ENCODE assay signal across 7 mouse cellular contexts in genomic region chr3:152209967-152210634, GRCm38 (mm10). TPM values are rescaled to one million over a fixed set of nuclear protein-coding genes. Genes with fewer than 3 reads are reported as not detected.
DNase-seq lines count a peak whose midpoint lies in the region; ATAC-seq lines count a peak whose summit lies in the region.

Gene Dnajb4 (minus strand): TSS chr3:152210302.
Gene Fubp1 (plus strand): TSS chr3:152210422.

- no peaks in the 10 kb centered on the region; the same call in 1 of the 2 replicates for H3K36me3 ChIP-seq in embryonic facial prominence, embryonic 11.5 days (replicated peaks; ENCODE audit: control insufficient read depth, insufficient read depth, low read depth, low read length)
- H3K36me3 ChIP-seq in limb, embryonic 11.5 days (ENCODE audit: control insufficient read depth, insufficient read depth, low read length), result no peaks in the 10 kb centered on the region
- H3K36me3 ChIP-seq in midbrain, embryonic 14.5 days (ENCODE audit: control insufficient read depth, insufficient read depth, low read length), result 0 out of 2 replicates have a peak, but pooled peaks cover 6% of the 10 kb centered on the region

- peaks cover 3% of the 10 kb centered on the region; the same call in 1 of the 2 replicates for H3K4me1 ChIP-seq in embryonic facial prominence, embryonic 11.5 days (ENCODE audit: control insufficient read depth, insufficient read depth, low read length)
- peaks cover 9% of the 10 kb centered on the region; the same call in 1 of the 2 replicates for H3K4me1 ChIP-seq in limb, embryonic 11.5 days (ENCODE audit: control insufficient read depth, insufficient read depth, low read length)
- peaks cover 30% of the 10 kb centered on the region for H3K4me1 ChIP-seq in midbrain, embryonic 14.5 days (ENCODE audit: control insufficient read depth, insufficient read depth, low read length)

- no peaks in the 10 kb centered on the region for H3K27me3 ChIP-seq in embryonic facial prominence, embryonic 11.5 days (ENCODE audit: control insufficient read depth, insufficient read depth, low read length)
- H3K27me3 ChIP-seq in limb, embryonic 11.5 days (ENCODE audit: control insufficient read depth, insufficient read depth, low read length), result no peaks in the 10 kb centered on the region
- no peaks in the 10 kb centered on the region for H3K27me3 ChIP-seq in midbrain, embryonic 14.5 days (ENCODE audit: control insufficient read depth, insufficient read depth, low read length)

- peak within 1 kb of the TSS; percentile 78 for H3K4me2 ChIP-seq in embryonic facial prominence, embryonic 11.5 days (ENCODE audit: low read depth, low read length)
- H3K4me2 ChIP-seq in limb, embryonic 11.5 days (ENCODE audit: low read depth, severe bottlenecking), result peak within 1 kb of the TSS; percentile 87
- peak within 1 kb of the TSS; percentile 88 for H3K4me2 ChIP-seq in midbrain, embryonic 14.5 days (ENCODE audit: low read length)

- H3K27ac ChIP-seq in embryonic facial prominence, embryonic 11.5 days (replicated peaks; ENCODE audit: low read depth, low read length), result peak within 1 kb of the TSS; percentile 99
- H3K27ac ChIP-seq in limb, embryonic 11.5 days (replicated peaks; ENCODE audit: low read depth, low read length), result peak within 1 kb of the TSS; percentile 99
- H3K27ac ChIP-seq in midbrain, embryonic 14.5 days (replicated peaks; ENCODE audit: low read depth, low read length), result peak within 1 kb of the TSS; percentile 100

- WGBS in embryonic facial prominence, embryonic 11.5 days, result under 1% methylated on average over 85 of the region's 85 CpGs
- under 1% methylated on average over 85 of the region's 85 CpGs for WGBS in limb, embryonic 11.5 days
- under 1% methylated on average over 85 of the region's 85 CpGs for WGBS in midbrain, embryonic 14.5 days

- DNase-seq in adrenal gland, postnatal 14 days, result peak; percentile 100
- peak; percentile 99 for DNase-seq in embryonic facial prominence, embryonic 11.5 days (ENCODE audit: low spot score)
- DNase-seq in heart, adult 11 months, result peak; percentile 100
- peak; percentile 100 for DNase-seq in kidney, adult 18-20 months
- DNase-seq in limb, embryonic 11.5 days (ENCODE audit: low spot score), result peak; percentile 99
- peak; percentile 100 for DNase-seq in midbrain, embryonic 14.5 days
- peak; percentile 99 to 100 for DNase-seq in spleen, adult 18-20 months

- peak within 1 kb of the TSS; percentile 97 for H3K4me3 ChIP-seq in embryonic facial prominence, embryonic 11.5 days (ENCODE audit: low read depth, low read length)
- H3K4me3 ChIP-seq in limb, embryonic 11.5 days (ENCODE audit: low read depth, low read length), result peak within 1 kb of the TSS; percentile 96
- peak within 1 kb of the TSS; percentile 96 for H3K4me3 ChIP-seq in midbrain, embryonic 14.5 days (replicated peaks; ENCODE audit: low read depth, low read length)

- H3K9me3 ChIP-seq in embryonic facial prominence, embryonic 11.5 days (replicated peaks; ENCODE audit: control insufficient read depth, low read length), result no peaks in the 10 kb centered on the region
- no peaks in the 10 kb centered on the region for H3K9me3 ChIP-seq in limb, embryonic 11.5 days (ENCODE audit: control insufficient read depth, low read length)
- no peaks in the 10 kb centered on the region for H3K9me3 ChIP-seq in midbrain, embryonic 14.5 days (ENCODE audit: control insufficient read depth, low read length)

- peak; percentile 95 for ATAC-seq in embryonic facial prominence, embryonic 11.5 days (replicated peaks; ENCODE audit: insufficient number of reproducible peaks, low FRiP score, low TSS enrichment, low read depth)
- ATAC-seq in limb, embryonic 11.5 days (ENCODE audit: insufficient number of reproducible peaks, low FRiP score, low TSS enrichment, low read depth), result peak; percentile 96
- ATAC-seq in midbrain, embryonic 14.5 days (ENCODE audit: low FRiP score, low TSS enrichment), result peak; percentile 96

- peak within 1 kb of the TSS; percentile 100 for H3K9ac ChIP-seq in embryonic facial prominence, embryonic 11.5 days (replicated peaks; ENCODE audit: low read length)
- H3K9ac ChIP-seq in limb, embryonic 11.5 days (ENCODE audit: low read length), result peak within 1 kb of the TSS; percentile 100
- peak within 1 kb of the TSS; percentile 100 for H3K9ac ChIP-seq in midbrain, embryonic 14.5 days (replicated peaks; ENCODE audit: low read length)

RNA-seq across cellular contexts. Expression of gene Dnajb4, which starts in this region (rescaled TPM):
- total RNA-seq in adrenal gland, postnatal 14 days (2021), result 38.6 and 45.2 TPM in 2 replicates
- polyA plus RNA-seq in embryonic facial prominence, embryonic 11.5 days (2014; fragmentation: Nextera tagmentation; extraction: Ambion mirVana), result 31.1 and 32.6 TPM in 2 replicates
- polyA plus RNA-seq in limb, embryonic 11.5 days (2014; fragmentation: Nextera tagmentation; extraction: Ambion mirVana), result 32.4 and 33.2 TPM in 2 replicates
- polyA plus RNA-seq in midbrain, embryonic 14.5 days (2014; fragmentation: Nextera tagmentation; extraction: Ambion mirVana), result 39.5 and 41.3 TPM in 2 replicates

RNA-seq across cellular contexts. Expression of gene Fubp1, which starts in this region (rescaled TPM):
- 149 and 160 TPM in 2 replicates for total RNA-seq in adrenal gland, postnatal 14 days (2021)
- polyA plus RNA-seq in embryonic facial prominence, embryonic 11.5 days (2014; fragmentation: Nextera tagmentation; extraction: Ambion mirVana), result 419 and 482 TPM in 2 replicates
- polyA plus RNA-seq in limb, embryonic 11.5 days (2014; fragmentation: Nextera tagmentation; extraction: Ambion mirVana), result 452 and 482 TPM in 2 replicates
- polyA plus RNA-seq in midbrain, embryonic 14.5 days (2014; fragmentation: Nextera tagmentation; extraction: Ambion mirVana), result 219 and 279 TPM in 2 replicates

Comparison
In these comparisons a context has a peak if more than half of its experiments do, and no peak if none do; other contexts are left out.
1. Peak in every context shown above with its lines: DNase-seq, ATAC-seq, H3K4me3 ChIP-seq and H3K27ac ChIP-seq.